Mouse (Mus musculus) olfactory bulb, adult 2 months (tissue): ENCODE results near the gene Mical3.

Source experiments
- CTCF ChIP-seq: fragments of 200-500 bp; IDR thresholded peaks from 2 replicates; pipeline ENCODE4 v1.5.1; 2012; ENCODE audit warnings: low read depth, mild to moderate bottlenecking, low read length, moderate library complexity; ENCODE audit not compliant: insufficient read depth
- POLR2A ChIP-seq: fragments of 200-500 bp; IDR thresholded peaks from 2 replicates; pipeline ENCODE4 v1.6.1; 2012; ENCODE audit warnings: mild to moderate bottlenecking, low read depth, low read length, moderate library complexity; ENCODE audit not compliant: insufficient read depth

DNA sequence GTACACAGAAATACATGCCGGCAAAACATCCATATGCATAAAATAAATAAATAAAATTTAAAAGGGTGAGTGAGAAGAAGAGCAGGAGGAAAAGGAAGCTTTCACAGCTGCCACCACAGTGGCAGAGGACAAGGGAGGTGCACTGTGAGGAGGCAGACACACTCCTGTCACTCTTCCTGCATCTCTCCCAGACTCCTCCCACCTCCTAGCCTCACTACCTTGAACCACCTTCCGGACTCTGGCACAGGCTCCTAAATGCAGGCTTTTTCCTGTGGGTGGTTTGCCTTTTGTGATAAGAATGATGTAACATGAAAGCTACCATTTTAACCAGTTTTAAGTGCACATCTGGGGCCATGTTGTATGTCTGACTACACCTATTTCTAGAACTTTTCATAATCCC is 72.8 kb downstream of the Mical3 start:
- no peak for TF ChIP-seq CTCF
- no peak for TF ChIP-seq POLR2A
